In genomic region chrX:152946201-152946600, GRCm38 (mm10) we compare ENCODE assay signal across 17 mouse cellular contexts.
A peak's percentile ranks its signal among the peaks of the same experiment; 100 is the strongest.
DNase-seq lines count a peak whose midpoint lies in the region; ATAC-seq lines count a peak whose summit lies in the region.
"Had no signal": no experiment of that assay in that cellular context is flagged by ENCODE, and none has a peak within 500 bp of the region (broad histone marks: within the 10 kb centered on the region; RNA-seq: fewer than 3 reads in every experiment).

No protein-coding gene starts in this region.

- 39% methylated on average over 3 of the region's 3 CpGs for WGBS in hindbrain, embryonic 14.5 days
- 43% methylated on average over 3 of the region's 3 CpGs for WGBS in hindbrain, embryonic 12.5 days
- WGBS in embryonic facial prominence, embryonic 10.5 days: 78% methylated on average over 3 of the region's 3 CpGs

- H3K27ac ChIP-seq in hindbrain, embryonic 14.5 days: no peak overlapping the region
- H3K27ac ChIP-seq in hindbrain, embryonic 12.5 days: no peak overlapping the region
- no peak overlapping the region for H3K27ac ChIP-seq in embryonic facial prominence, embryonic 10.5 days (replicated peaks)
- H3K27ac ChIP-seq: embryonic facial prominence, embryonic 12.5 days; heart, adult 2 months; limb, embryonic 12.5 days; macrophage had no signal

- intact Hi-C loops in left cerebral cortex, postnatal 25 days (cut with DNase I): no loop called here

- H3K27me3 ChIP-seq in hindbrain, embryonic 14.5 days (ENCODE audit: control insufficient read depth, insufficient read depth, low read length): no peaks in the 10 kb centered on the region
- no peaks in the 10 kb centered on the region for H3K27me3 ChIP-seq in hindbrain, embryonic 12.5 days
- peaks cover 10% of the 10 kb centered on the region for H3K27me3 ChIP-seq in embryonic facial prominence, embryonic 10.5 days (replicated peaks; ENCODE audit: low read depth, poor library complexity, severe bottlenecking)
- H3K27me3 ChIP-seq: embryonic facial prominence, embryonic 12.5 days had no signal

- no peak overlapping the region for H3K4me3 ChIP-seq in hindbrain, embryonic 14.5 days (replicated peaks; ENCODE audit: low read length)
- H3K4me3 ChIP-seq in hindbrain, embryonic 12.5 days: no peak overlapping the region
- H3K4me3 ChIP-seq in embryonic facial prominence, embryonic 10.5 days: no peak overlapping the region
- H3K4me3 ChIP-seq: embryonic facial prominence, embryonic 12.5 days; heart, adult 2 months; limb, embryonic 12.5 days had no signal

- H3K4me2 ChIP-seq in hindbrain, embryonic 14.5 days (replicated peaks): no peak overlapping the region
- H3K4me2 ChIP-seq in hindbrain, embryonic 12.5 days (replicated peaks): no peak overlapping the region
- H3K4me2 ChIP-seq: embryonic facial prominence, embryonic 12.5 days; limb, embryonic 12.5 days had no signal

- no peaks in the 10 kb centered on the region for H3K4me1 ChIP-seq in hindbrain, embryonic 14.5 days (replicated peaks; ENCODE audit: control insufficient read depth, insufficient read depth, low read length)
- H3K4me1 ChIP-seq in hindbrain, embryonic 12.5 days: no peaks in the 10 kb centered on the region
- H3K4me1 ChIP-seq in embryonic facial prominence, embryonic 10.5 days: no peaks in the 10 kb centered on the region
- H3K4me1 ChIP-seq: embryonic facial prominence, embryonic 12.5 days; limb, embryonic 12.5 days had no signal

- no peaks in the 10 kb centered on the region for H3K36me3 ChIP-seq in hindbrain, embryonic 14.5 days (replicated peaks; ENCODE audit: control insufficient read depth, insufficient read depth)
- no peaks in the 10 kb centered on the region for H3K36me3 ChIP-seq in hindbrain, embryonic 12.5 days
- H3K36me3 ChIP-seq in embryonic facial prominence, embryonic 10.5 days (replicated peaks): no peaks in the 10 kb centered on the region
- H3K36me3 ChIP-seq: embryonic facial prominence, embryonic 12.5 days; limb, embryonic 12.5 days had no signal

- ATAC-seq in hindbrain, embryonic 14.5 days (ENCODE audit: low FRiP score): peak; percentile 40; the same call in 1 of the 2 replicates
- ATAC-seq in hindbrain, embryonic 12.5 days (ENCODE audit: low FRiP score): no peak
- ATAC-seq: intestine, postnatal 0 days had no signal

- no peaks in the 10 kb centered on the region for H3K9me3 ChIP-seq in hindbrain, embryonic 14.5 days (ENCODE audit: control insufficient read depth, low read length)
- no peaks in the 10 kb centered on the region for H3K9me3 ChIP-seq in hindbrain, embryonic 12.5 days (replicated peaks)
- H3K9me3 ChIP-seq in embryonic facial prominence, embryonic 10.5 days: no peaks in the 10 kb centered on the region
- H3K9me3 ChIP-seq: embryonic facial prominence, embryonic 12.5 days; limb, embryonic 12.5 days had no signal

- H3K9ac ChIP-seq in hindbrain, embryonic 14.5 days: no peak overlapping the region
- H3K9ac ChIP-seq in hindbrain, embryonic 12.5 days: no peak overlapping the region
- H3K9ac ChIP-seq: embryonic facial prominence, embryonic 12.5 days; limb, embryonic 12.5 days had no signal

- DNase-seq in hindbrain, embryonic 14.5 days (ENCODE audit: low spot score): no peak
- peak; percentile 7 to 8 for DNase-seq in right cerebral cortex, adult 2 months (ENCODE audit: low spot score in 2 of 2)
- DNase-seq in right cerebral cortex, postnatal 25 days: no peak
- peak; percentile 35 to 49 for DNase-seq in left cerebral cortex, postnatal 25 days (ENCODE audit: low spot score in 2 of 2)
- no peak for DNase-seq in embryonic facial prominence, embryonic 10.5 days (ENCODE audit: low spot score)
- DNase-seq in adrenal gland, adult 2 months: no peak
- DNase-seq: cerebellum, postnatal 10 days; heart, adult 2 months; heart, postnatal 14 days; kidney, postnatal 25 days; retina, postnatal 1 day; thymus, adult 2 months had no signal

Comparison
In these comparisons a context has a peak if more than half of its experiments do, and no peak if none do; other contexts are left out.
1. DNase-seq: peak in right cerebral cortex, adult 2 months (2 of 2) and left cerebral cortex, postnatal 25 days (2 of 2); none in hindbrain, embryonic 14.5 days (single experiment), right cerebral cortex, postnatal 25 days (single experiment), embryonic facial prominence, embryonic 10.5 days (single experiment) and adrenal gland, adult 2 months (single experiment).